ENCODE assay signal across 14 mouse cellular contexts in genomic region chr2:108935981-108936762, GRCm38 (mm10).
DNase-seq lines count a peak whose midpoint lies in the region; ATAC-seq and TF ChIP-seq lines count a peak whose summit lies in the region.
"Had no signal": no experiment of that assay in that cellular context is flagged by ENCODE, and none has a peak within 500 bp of the region (broad histone marks: within the 10 kb centered on the region; RNA-seq: fewer than 3 reads in every experiment).

No protein-coding gene starts in this region.

- peaks cover 4% of the 10 kb centered on the region; the same call in 1 of the 2 replicates for H3K4me1 ChIP-seq in embryonic facial prominence, embryonic 14.5 days (ENCODE audit: control insufficient read depth, insufficient read depth, low read length)
- H3K4me1 ChIP-seq in embryonic facial prominence, embryonic 10.5 days = no peaks in the 10 kb centered on the region
- no peaks in the 10 kb centered on the region for H3K4me1 ChIP-seq in lung, postnatal 0 days (ENCODE audit: insufficient read depth, low read depth, low read length)
- H3K4me1 ChIP-seq in forebrain, postnatal 0 days (ENCODE audit: insufficient read depth) = no peaks in the 10 kb centered on the region
- no peaks in the 10 kb centered on the region for H3K4me1 ChIP-seq in midbrain, embryonic 14.5 days (ENCODE audit: control insufficient read depth, insufficient read depth, low read length)
- H3K4me1 ChIP-seq: heart, embryonic 13.5 days; liver, embryonic 15.5 days had no signal

- intact Hi-C loops in gastrocnemius, adult 2 months (cut with DNase I) = no loop called here

- H3K27me3 ChIP-seq in embryonic facial prominence, embryonic 14.5 days (replicated peaks; ENCODE audit: control insufficient read depth, insufficient read depth, low read length) = no peaks in the 10 kb centered on the region
- no peaks in the 10 kb centered on the region for H3K27me3 ChIP-seq in embryonic facial prominence, embryonic 10.5 days (replicated peaks; ENCODE audit: low read depth, poor library complexity, severe bottlenecking)
- H3K27me3 ChIP-seq in lung, postnatal 0 days (replicated peaks; ENCODE audit: insufficient read depth, low read length) = no peaks in the 10 kb centered on the region
- no peaks in the 10 kb centered on the region for H3K27me3 ChIP-seq in forebrain, postnatal 0 days (ENCODE audit: insufficient read depth, low read length)
- no peaks in the 10 kb centered on the region for H3K27me3 ChIP-seq in midbrain, embryonic 14.5 days (ENCODE audit: control insufficient read depth, insufficient read depth, low read length)
- H3K27me3 ChIP-seq: heart, embryonic 13.5 days; liver, embryonic 15.5 days had no signal

- WGBS in embryonic facial prominence, embryonic 14.5 days = 50% methylated on average over 5 of the region's 5 CpGs
- WGBS in embryonic facial prominence, embryonic 10.5 days = 81% methylated on average over 5 of the region's 5 CpGs
- WGBS in lung, postnatal 0 days = 51% methylated on average over 5 of the region's 5 CpGs
- 21% methylated on average over 5 of the region's 5 CpGs for WGBS in forebrain, postnatal 0 days
- 29% methylated on average over 5 of the region's 5 CpGs for WGBS in midbrain, embryonic 14.5 days

- TF ChIP-seq EP300 in lung, postnatal 0 days (IDR thresholded peaks at IDR 0.05) = no peak

- no peak overlapping the region for H3K4me3 ChIP-seq in embryonic facial prominence, embryonic 14.5 days (ENCODE audit: low read depth, low read length)
- H3K4me3 ChIP-seq in embryonic facial prominence, embryonic 10.5 days = no peak overlapping the region
- no peak overlapping the region for H3K4me3 ChIP-seq in lung, postnatal 0 days (ENCODE audit: low read depth, low read length)
- H3K4me3 ChIP-seq in forebrain, postnatal 0 days (ENCODE audit: low read depth, low read length) = no peak overlapping the region
- H3K4me3 ChIP-seq in midbrain, embryonic 14.5 days (replicated peaks; ENCODE audit: low read depth, low read length) = no peak overlapping the region
- H3K4me3 ChIP-seq in gastrocnemius, adult 2 months = no peak overlapping the region
- H3K4me3 ChIP-seq: heart, embryonic 13.5 days; liver, embryonic 15.5 days had no signal

- ATAC-seq in embryonic facial prominence, embryonic 14.5 days (ENCODE audit: low read depth) = no peak
- ATAC-seq in lung, postnatal 0 days = no peak
- peak; percentile 86 for ATAC-seq in forebrain, postnatal 0 days
- ATAC-seq in midbrain, embryonic 14.5 days (ENCODE audit: low FRiP score, low TSS enrichment) = peak; percentile 79

- no peaks in the 10 kb centered on the region for H3K9me3 ChIP-seq in embryonic facial prominence, embryonic 14.5 days (ENCODE audit: control insufficient read depth, low read length)
- no peaks in the 10 kb centered on the region for H3K9me3 ChIP-seq in embryonic facial prominence, embryonic 10.5 days
- H3K9me3 ChIP-seq in lung, postnatal 0 days (ENCODE audit: low read length) = no peaks in the 10 kb centered on the region
- no peaks in the 10 kb centered on the region for H3K9me3 ChIP-seq in forebrain, postnatal 0 days (ENCODE audit: low read length)
- no peaks in the 10 kb centered on the region for H3K9me3 ChIP-seq in midbrain, embryonic 14.5 days (ENCODE audit: control insufficient read depth, low read length)
- H3K9me3 ChIP-seq: heart, embryonic 13.5 days; liver, embryonic 15.5 days had no signal

- no peak overlapping the region for H3K9ac ChIP-seq in embryonic facial prominence, embryonic 14.5 days (ENCODE audit: low read depth, low read length)
- no peak overlapping the region for H3K9ac ChIP-seq in lung, postnatal 0 days (replicated peaks; ENCODE audit: low read depth)
- H3K9ac ChIP-seq in forebrain, postnatal 0 days = no peak overlapping the region
- H3K9ac ChIP-seq in midbrain, embryonic 14.5 days (replicated peaks; ENCODE audit: low read length) = no peak overlapping the region
- H3K9ac ChIP-seq: heart, embryonic 13.5 days; liver, embryonic 15.5 days had no signal

- no peak overlapping the region for H3K27ac ChIP-seq in embryonic facial prominence, embryonic 14.5 days (replicated peaks; ENCODE audit: low read depth, low read length)
- H3K27ac ChIP-seq in embryonic facial prominence, embryonic 10.5 days (replicated peaks) = no peak overlapping the region
- no peak overlapping the region for H3K27ac ChIP-seq in lung, postnatal 0 days (ENCODE audit: low read length)
- H3K27ac ChIP-seq in forebrain, postnatal 0 days (ENCODE audit: low read depth, low read length) = no peak overlapping the region
- H3K27ac ChIP-seq in midbrain, embryonic 14.5 days (replicated peaks; ENCODE audit: low read depth, low read length) = peak overlapping the region; percentile 34
- H3K27ac ChIP-seq in gastrocnemius, adult 2 months = no peak overlapping the region
- H3K27ac ChIP-seq: heart, embryonic 13.5 days; liver, embryonic 15.5 days had no signal

- TF ChIP-seq CTCF in lung, postnatal 0 days (IDR thresholded peaks at IDR 0.05) = no peak
- no peak for TF ChIP-seq CTCF in forebrain, postnatal 0 days (IDR thresholded peaks at IDR 0.05; ENCODE audit: low read depth)
- no peak for TF ChIP-seq CTCF in gastrocnemius, adult 2 months (IDR thresholded peaks at IDR 0.05)

- H3K36me3 ChIP-seq in embryonic facial prominence, embryonic 14.5 days (ENCODE audit: control insufficient read depth, insufficient read depth, low read length) = no peaks in the 10 kb centered on the region
- no peaks in the 10 kb centered on the region for H3K36me3 ChIP-seq in embryonic facial prominence, embryonic 10.5 days (replicated peaks)
- H3K36me3 ChIP-seq in lung, postnatal 0 days (ENCODE audit: insufficient read depth, low read length) = no peaks in the 10 kb centered on the region
- H3K36me3 ChIP-seq in forebrain, postnatal 0 days (ENCODE audit: insufficient read depth) = no peaks in the 10 kb centered on the region
- H3K36me3 ChIP-seq in midbrain, embryonic 14.5 days (ENCODE audit: control insufficient read depth, insufficient read depth, low read length) = no peaks in the 10 kb centered on the region
- H3K36me3 ChIP-seq: heart, embryonic 13.5 days; liver, embryonic 15.5 days had no signal

- peak; percentile 51 for DNase-seq in embryonic facial prominence, embryonic 14.5 days (ENCODE audit: low spot score)
- no peak for DNase-seq in embryonic facial prominence, embryonic 10.5 days (ENCODE audit: low spot score)
- DNase-seq in lung, postnatal 0 days (ENCODE audit: low spot score) = peak; percentile 5
- DNase-seq in lung, postnatal 36 days = no peak
- DNase-seq in forebrain, postnatal 0 days = peak; percentile 66
- DNase-seq in midbrain, embryonic 14.5 days = peak; percentile 65
- DNase-seq in c-Kit-positive CD71-positive TER-119-positive erythroid progenitor cells, embryonic 14.5 days (ENCODE audit: low spot score) = no peak
- DNase-seq in gastrocnemius, adult 2 months = no peak
- DNase-seq: adrenal gland, postnatal 36 days; cerebellum, adult 11-12 months; gastrocnemius, postnatal 36 days; thymus, adult 18-20 months had no signal

- H3K4me2 ChIP-seq in embryonic facial prominence, embryonic 14.5 days (ENCODE audit: low read depth, low read length) = no peak overlapping the region
- no peak overlapping the region for H3K4me2 ChIP-seq in lung, postnatal 0 days (replicated peaks; ENCODE audit: low read depth, low read length)
- no peak overlapping the region for H3K4me2 ChIP-seq in forebrain, postnatal 0 days (ENCODE audit: low read depth)
- H3K4me2 ChIP-seq in midbrain, embryonic 14.5 days (ENCODE audit: low read length) = 0 out of 2 replicates have a peak overlapping the region, but pooled peaks have one; percentile 1
- H3K4me2 ChIP-seq: heart, embryonic 13.5 days; liver, embryonic 15.5 days had no signal

Comparison
In these comparisons a context has a peak if more than half of its experiments do, and no peak if none do; other contexts are left out.
1. DNase-seq: peak in embryonic facial prominence, embryonic 14.5 days (single experiment), lung, postnatal 0 days (single experiment), forebrain, postnatal 0 days (single experiment) and midbrain, embryonic 14.5 days (single experiment); none in embryonic facial prominence, embryonic 10.5 days (single experiment), lung, postnatal 36 days (single experiment), c-Kit-positive CD71-positive TER-119-positive erythroid progenitor cells, embryonic 14.5 days (single experiment) and gastrocnemius, adult 2 months (single experiment).
2. ATAC-seq: peak in forebrain, postnatal 0 days (single experiment) and midbrain, embryonic 14.5 days (single experiment); none in embryonic facial prominence, embryonic 14.5 days (single experiment) and lung, postnatal 0 days (single experiment).